Mouse (Mus musculus): ENCODE data around the gene Msi2.

GRCm38 (mm10) chr11:88489985-88490384 is 228.3 kb downstream of the Msi2 start:
- TF ChIP-seq CTCF (IDR thresholded peaks at IDR 0.05; ENCODE audit: insufficient read depth, low read depth, low read length) (no peak), POLR2A (IDR thresholded peaks at IDR 0.05; ENCODE audit: insufficient read depth, low read depth, low read length) (no peak)

Measured in olfactory bulb, adult 2 months (tissue).